Mouse (Mus musculus) megakaryocyte, embryonic 14.5 days (primary cell): ENCODE measurements around the gene Ncoa6.

Experiments
- FLI1 ChIP-seq: IDR thresholded peaks from 2 replicates; pipeline ENCODE4 v1.6.1; 2012; ENCODE audit warnings: low read length, inconsistent platforms, mixed read lengths
- GATA1 ChIP-seq: IDR thresholded peaks from 3 replicates; pipeline ENCODE4 v1.6.1; 2012; ENCODE audit warnings: mixed read lengths, low read length, inconsistent platforms, borderline replicate concordance

GRCm38 (mm10) chr2:155387052-155387451 is 86.6 kb downstream of the Ncoa6 start:
- TF ChIP-seq FLI1 (no peak), GATA1 (no peak)
